Mouse (Mus musculus): ENCODE measurements around the gene Alyref. TPM values are rescaled to one million over a fixed set of nuclear protein-coding genes. Genes with fewer than 3 reads are reported as not detected.
"Not testable (repeated sequence)": the region's sequence is repeated elsewhere in the genome, so short reads cannot be mapped to it uniquely, and the experiment has no call there.

The Alyref gene
- polyA plus RNA-seq, 1 experiment from 2014 or later: 149 TPM

DNA sequence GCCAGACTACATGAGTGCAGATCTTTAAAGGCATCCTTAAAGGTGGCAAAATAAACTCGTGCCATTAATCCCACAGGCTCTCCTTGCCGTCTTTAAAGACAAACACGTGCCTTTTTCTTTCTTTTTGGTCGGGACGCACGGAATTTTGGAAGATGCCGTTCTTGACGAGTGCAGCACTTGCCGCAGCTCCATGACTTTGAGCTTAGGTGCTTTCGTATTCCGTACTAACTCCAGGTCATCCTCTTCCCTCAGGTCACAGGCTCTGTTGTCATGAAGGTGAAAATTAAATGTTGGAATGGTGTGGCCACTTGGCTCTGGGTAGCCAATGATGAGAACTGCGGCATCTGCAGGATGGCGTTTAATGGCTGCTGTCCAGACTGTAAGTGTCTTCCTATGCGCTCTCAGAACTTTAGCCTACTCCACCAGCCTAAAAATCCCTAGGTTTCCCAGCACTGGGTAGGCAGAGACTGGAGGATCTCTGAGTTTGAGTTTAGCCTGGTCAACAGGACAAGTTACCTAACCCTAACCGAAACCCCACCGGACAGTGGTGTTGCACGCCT lies 905 bp upstream of the Alyref start:
- Histone ChIP-seq H3K36me3 (ENCODE audit: insufficient read depth, low read length) (0 out of 2 replicates have a peak, but pooled peaks cover 14% of the 10 kb centered on the region), H3K27ac (ENCODE audit: low read length) (peak overlapping the region; percentile 65), H3K4me1 (ENCODE audit: insufficient read depth, low read depth, low read length) (peaks cover 12% of the 10 kb centered on the region; the same call in 1 of the 2 replicates), H3K4me3 (ENCODE audit: low read depth, low read length) (peak overlapping the region; percentile 88), H3K9ac (replicated peaks; ENCODE audit: low read depth) (peak overlapping the region; percentile 39; the same call in 1 of the 2 replicates), H3K9me3 (ENCODE audit: low read length) (no peaks in the 10 kb centered on the region), H3K27me3 (replicated peaks; ENCODE audit: insufficient read depth, low read length) (no peaks in the 10 kb centered on the region), H3K4me2 (replicated peaks; ENCODE audit: low read depth, low read length) (peak overlapping the region; percentile 95)
- 44% methylated on average over 17 of the region's 17 CpGs for WGBS
- no peak for ATAC-seq
- DNase-seq (ENCODE audit: low spot score): no peak
- TF ChIP-seq CTCF (IDR thresholded peaks at IDR 0.05) (no peak), EP300 (IDR thresholded peaks at IDR 0.05) (no peak)

DNA sequence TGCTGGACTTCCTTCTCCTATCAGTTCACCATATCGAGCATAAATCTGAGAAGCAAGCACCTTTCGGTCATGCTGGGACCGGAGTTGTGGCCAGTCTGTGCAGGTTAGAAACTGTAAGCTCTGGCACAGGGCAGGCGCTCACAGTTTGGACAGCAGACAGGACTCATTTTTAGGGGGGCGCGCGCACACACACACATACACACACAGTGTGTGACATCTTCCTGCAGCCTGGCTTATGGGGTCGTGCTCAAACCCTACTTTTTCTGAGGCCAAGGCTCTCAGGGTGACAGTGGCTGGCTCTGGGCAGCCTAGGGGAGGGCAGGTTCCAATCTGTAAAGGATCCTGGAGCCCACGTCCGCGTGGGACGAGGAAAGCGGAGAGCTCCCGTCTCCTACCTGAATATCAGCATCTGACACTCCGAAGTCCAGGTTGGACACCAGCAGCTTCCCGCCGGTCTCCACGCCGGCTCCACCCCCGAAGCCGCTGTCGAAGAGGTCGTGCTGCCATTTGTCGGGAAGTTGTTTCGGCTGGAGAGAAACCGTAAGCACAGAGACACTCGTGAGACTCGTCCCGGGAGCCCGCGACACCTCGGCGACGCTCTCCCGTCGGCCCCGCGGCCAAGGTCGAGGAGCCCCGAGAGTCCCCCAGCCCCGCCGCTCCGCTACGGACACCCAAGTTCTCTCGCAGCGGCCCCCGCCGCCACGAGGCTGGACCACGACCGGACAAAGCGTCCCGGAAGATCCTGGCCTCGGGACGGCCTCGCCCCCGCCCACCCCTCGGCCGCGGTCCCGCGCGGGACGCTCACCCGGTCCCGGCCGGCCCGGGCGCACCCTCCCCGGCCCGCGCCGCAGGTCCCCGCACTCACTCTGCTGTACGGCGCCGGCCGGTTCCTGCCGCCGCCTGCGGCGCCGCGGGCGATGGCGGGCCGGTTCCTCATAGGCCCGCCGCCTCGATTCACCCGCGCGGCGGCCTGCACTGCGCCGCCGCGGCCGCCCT lies 627 bp downstream of the Alyref start:
- Histone ChIP-seq H3K36me3 (ENCODE audit: insufficient read depth, low read length) (peaks cover 27% of the 10 kb centered on the region; the same call in 1 of the 2 replicates), H3K4me3 (ENCODE audit: low read depth, low read length) (peak overlapping the region; percentile 88), H3K27ac (ENCODE audit: low read length) (peak overlapping the region; percentile 89), H3K4me2 (replicated peaks; ENCODE audit: low read depth, low read length) (peak overlapping the region; percentile 95), H3K27me3 (replicated peaks; ENCODE audit: insufficient read depth, low read length) (no peaks in the 10 kb centered on the region), H3K9me3 (ENCODE audit: low read length) (no peaks in the 10 kb centered on the region), H3K9ac (replicated peaks; ENCODE audit: low read depth) (peak overlapping the region; percentile 91), H3K4me1 (ENCODE audit: insufficient read depth, low read depth, low read length) (peaks cover 12% of the 10 kb centered on the region; the same call in 1 of the 2 replicates)
- 5% methylated on average over 53 of the region's 99 CpGs for WGBS
- ATAC-seq (peak; percentile 37), DNase-seq (ENCODE audit: low spot score) (peak; percentile 60)
- TF ChIP-seq EP300 (IDR thresholded peaks at IDR 0.05) (no peak), CTCF (IDR thresholded peaks at IDR 0.05) (no peak)

DNA sequence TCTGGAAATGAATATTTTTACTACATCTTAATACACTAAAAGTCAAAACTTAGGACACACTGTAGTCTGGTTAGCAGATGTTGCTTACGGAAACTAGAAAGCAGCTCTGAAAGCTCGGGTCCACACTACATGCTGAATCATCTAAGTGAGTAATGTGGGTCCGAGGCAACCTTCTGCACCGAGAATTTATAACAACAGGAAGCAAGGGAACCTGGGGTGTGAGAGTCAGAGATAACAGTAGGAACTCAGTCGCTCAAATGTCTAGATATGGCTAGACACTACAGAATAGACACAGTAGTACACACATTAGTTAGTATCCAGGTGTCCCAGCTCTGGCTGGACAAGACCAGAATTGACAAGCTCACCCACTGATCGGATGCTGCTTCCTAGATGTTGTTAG lies 9.6 kb downstream of the Alyref start:
- WGBS: 87% methylated on average over 6 of the region's 6 CpGs
- H3K4me2 ChIP-seq (replicated peaks; ENCODE audit: low read depth, low read length): no peak overlapping the region
- H3K27ac ChIP-seq (ENCODE audit: low read length): no peak overlapping the region
- H3K4me3 ChIP-seq (ENCODE audit: low read depth, low read length): no peak overlapping the region
- no peak for DNase-seq (ENCODE audit: low spot score)
- H3K9me3 ChIP-seq (ENCODE audit: low read length): no peaks in the 10 kb centered on the region
- H3K9ac ChIP-seq (replicated peaks; ENCODE audit: low read depth): no peak overlapping the region
- no peak for ATAC-seq
- H3K4me1 ChIP-seq (ENCODE audit: insufficient read depth, low read depth, low read length): no peaks in the 10 kb centered on the region
- H3K36me3 ChIP-seq (ENCODE audit: insufficient read depth, low read length): peaks cover 25% of the 10 kb centered on the region
- no peak for TF ChIP-seq EP300 (IDR thresholded peaks at IDR 0.05)
- no peak for TF ChIP-seq CTCF (IDR thresholded peaks at IDR 0.05)
- H3K27me3 ChIP-seq (replicated peaks; ENCODE audit: insufficient read depth, low read length): no peaks in the 10 kb centered on the region

DNA sequence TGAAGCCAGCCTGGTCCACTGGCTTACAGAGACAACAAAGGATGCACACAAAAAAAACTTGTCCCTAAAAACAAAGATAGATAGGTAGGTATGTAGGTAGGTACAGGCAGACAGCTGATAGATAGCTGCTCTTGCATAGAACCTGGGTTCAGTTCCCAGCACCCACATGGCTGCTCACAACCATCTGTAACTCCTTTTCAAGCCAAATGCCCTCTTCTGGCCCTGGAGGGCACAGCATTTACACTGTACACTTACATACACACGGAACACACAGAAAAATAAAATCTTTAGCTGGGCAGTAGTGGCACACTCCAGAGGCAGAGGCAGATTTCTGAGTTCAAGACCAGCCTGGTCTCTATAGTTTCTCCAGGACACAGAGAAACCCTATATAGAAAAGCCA lies 14.2 kb downstream of the Alyref start:
- Histone ChIP-seq H3K9me3 (ENCODE audit: low read length) (no peaks in the 10 kb centered on the region), H3K27me3 (replicated peaks; ENCODE audit: insufficient read depth, low read length) (no peaks in the 10 kb centered on the region), H3K4me1 (ENCODE audit: insufficient read depth, low read depth, low read length) (peaks cover 10% of the 10 kb centered on the region), H3K36me3 (ENCODE audit: insufficient read depth, low read length) (peaks cover 10% of the 10 kb centered on the region), H3K4me2 (replicated peaks; ENCODE audit: low read depth, low read length) (no peak overlapping the region), H3K27ac (ENCODE audit: low read length) (no peak overlapping the region), H3K4me3 (ENCODE audit: low read depth, low read length) (no peak overlapping the region), H3K9ac (replicated peaks; ENCODE audit: low read depth) (no peak overlapping the region)
- 97% methylated on average over 1 of the region's 1 CpGs for WGBS
- TF ChIP-seq EP300 (IDR thresholded peaks at IDR 0.05) (no peak), CTCF (IDR thresholded peaks at IDR 0.05) (no peak)
- ATAC-seq: no peak
- no peak for DNase-seq (ENCODE audit: low spot score)

DNA sequence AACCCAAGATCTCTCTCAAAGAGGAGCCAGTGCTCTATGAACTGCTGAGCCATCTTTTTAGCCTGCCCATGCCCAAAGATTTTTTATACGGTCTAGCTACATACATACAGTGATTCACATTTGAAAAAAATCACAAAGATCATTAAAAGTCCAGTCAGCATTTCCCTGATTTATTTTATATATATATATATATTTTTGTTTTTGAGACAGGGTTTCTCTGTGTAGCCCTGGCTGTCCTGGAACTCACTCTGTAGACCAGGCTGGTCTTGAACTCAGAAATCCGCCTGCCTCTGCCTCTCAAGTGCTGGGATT lies 15.2 kb downstream of the Alyref start:
- DNase-seq (ENCODE audit: low spot score); ATAC-seq; H3K27ac ChIP-seq (ENCODE audit: low read length); H3K9me3 ChIP-seq (ENCODE audit: low read length); H3K4me2 ChIP-seq (replicated peaks; ENCODE audit: low read depth, low read length); H3K4me3 ChIP-seq (ENCODE audit: low read depth, low read length); H3K27me3 ChIP-seq (replicated peaks; ENCODE audit: insufficient read depth, low read length); H3K9ac ChIP-seq (replicated peaks; ENCODE audit: low read depth): not testable (repeated sequence)
- H3K36me3 ChIP-seq (ENCODE audit: insufficient read depth, low read length): peaks cover 14% of the 10 kb centered on the region
- 96% methylated on average over 2 of the region's 2 CpGs for WGBS
- peaks cover 10% of the 10 kb centered on the region for H3K4me1 ChIP-seq (ENCODE audit: insufficient read depth, low read depth, low read length)

DNA sequence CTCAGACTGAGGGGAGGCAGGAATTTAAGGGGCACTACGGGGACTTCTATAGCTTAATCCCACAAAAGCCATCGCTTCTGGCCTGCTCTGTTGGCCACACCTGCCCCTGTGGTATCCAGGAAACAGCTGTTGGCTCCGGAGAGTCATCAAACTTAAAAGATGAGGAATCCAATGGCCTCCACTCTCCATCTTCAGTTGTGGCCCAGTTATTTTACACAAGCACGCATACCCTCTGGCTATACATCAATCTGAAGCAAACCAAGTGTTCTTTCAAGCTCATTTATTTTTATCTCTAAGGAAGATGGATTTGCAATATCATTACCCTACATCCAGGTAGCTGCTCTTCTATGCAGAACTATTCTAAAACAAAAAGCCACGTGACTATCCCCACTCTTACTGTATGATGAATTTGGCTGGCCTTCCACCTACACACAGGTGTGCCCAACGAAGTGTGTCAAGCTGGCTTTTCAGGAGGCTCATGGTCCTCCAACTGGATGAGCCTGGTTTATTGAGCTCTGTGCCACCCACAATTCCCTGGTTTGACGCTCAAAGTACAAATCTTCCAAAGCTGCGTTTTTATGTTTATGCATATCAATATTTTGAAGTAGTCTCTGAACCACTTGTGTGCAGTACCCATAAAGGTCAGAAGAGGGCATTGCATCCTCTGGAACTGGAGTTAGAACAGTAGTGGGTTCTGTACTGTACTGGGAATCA lies 15.7 kb downstream of the Alyref start:
- H3K27ac ChIP-seq (ENCODE audit: low read length): peak overlapping the region; percentile 95
- peaks cover 10% of the 10 kb centered on the region for H3K4me1 ChIP-seq (ENCODE audit: insufficient read depth, low read depth, low read length)
- no peaks in the 10 kb centered on the region for H3K9me3 ChIP-seq (ENCODE audit: low read length)
- peak overlapping the region; percentile 87 for H3K4me3 ChIP-seq (ENCODE audit: low read depth, low read length)
- DNase-seq (ENCODE audit: low spot score) (peak; percentile 49), ATAC-seq (no peak)
- peak overlapping the region; percentile 79 for H3K4me2 ChIP-seq (replicated peaks; ENCODE audit: low read depth, low read length)
- H3K9ac ChIP-seq (replicated peaks; ENCODE audit: low read depth): no peak overlapping the region
- TF ChIP-seq CTCF (IDR thresholded peaks at IDR 0.05) (peak; percentile 68), EP300 (IDR thresholded peaks at IDR 0.05) (no peak)
- H3K27me3 ChIP-seq (replicated peaks; ENCODE audit: insufficient read depth, low read length): no peaks in the 10 kb centered on the region
- H3K36me3 ChIP-seq (ENCODE audit: insufficient read depth, low read length): peaks cover 17% of the 10 kb centered on the region
- 70% methylated on average over 8 of the region's 8 CpGs for WGBS

All from lung, postnatal 0 days (tissue).